Mouse (Mus musculus) limb, embryonic 14.5 days (tissue): Measurements from ENCODE around the gene Cfhr1. TPM values are rescaled to one million over a fixed set of nuclear protein-coding genes. Genes with fewer than 3 reads are reported as not detected.

Source experiments
- ATAC-seq: fragments of 200-750 bp; cut with Nextera tagmentation; 2 replicates; pipeline ENCODE4 v1.8.0; 2017; ENCODE audit warnings: low read depth, moderate number of reproducible peaks, moderate TSS enrichment; ENCODE audit not compliant: low FRiP score
- DNase-seq: peaks from one replicate; pipeline ENCODE4 v3.0.0-alpha.2; 2015; ENCODE audit warnings: low spot score
- H3K27ac ChIP-seq: fragments of 300-500 bp; sonication (generic); replicated peaks from 2 replicates; pipeline ENCODE4 v1.5.1; 2014; ENCODE audit warnings: low read depth, mild to moderate bottlenecking, low read length, moderate library complexity, mixed read lengths
- H3K27me3 ChIP-seq: fragments of 300-500 bp; sonication (generic); 2 replicates; pipeline ENCODE4 v1.6.1; 2014; ENCODE audit warnings: low read length, mixed read lengths; ENCODE audit not compliant: control insufficient read depth, insufficient read depth
- H3K36me3 ChIP-seq: fragments of 300-500 bp; sonication (generic); 2 replicates; pipeline ENCODE4 v1.6.1; 2014; ENCODE audit warnings: mild to moderate bottlenecking, low read length, moderate library complexity, mixed read lengths; ENCODE audit not compliant: control insufficient read depth, insufficient read depth
- H3K4me1 ChIP-seq: fragments of 300-500 bp; sonication (generic); 2 replicates; pipeline ENCODE4 v1.6.1; 2014; ENCODE audit warnings: antibody characterized with exemption, low read length, mixed read lengths; ENCODE audit not compliant: control insufficient read depth, insufficient read depth
- H3K4me2 ChIP-seq: fragments of 300-500 bp; sonication (generic); replicated peaks from 2 replicates; pipeline ENCODE4 v1.6.1; 2014; ENCODE audit warnings: low read depth, mild to moderate bottlenecking, low read length, moderate library complexity; ENCODE audit not compliant: severe bottlenecking
- H3K4me3 ChIP-seq: fragments of 300-500 bp; sonication (generic); replicated peaks from 2 replicates; pipeline ENCODE4 v1.5.1; 2014; ENCODE audit warnings: low read length
- H3K9ac ChIP-seq: fragments of 300-500 bp; sonication (generic); 2 replicates; pipeline ENCODE4 v1.6.1; 2014; ENCODE audit warnings: mild to moderate bottlenecking, low read depth, low read length, moderate library complexity; ENCODE audit not compliant: severe bottlenecking
- H3K9me3 ChIP-seq: fragments of 300-500 bp; sonication (generic); 2 replicates; pipeline ENCODE4 v1.6.1; 2016; ENCODE audit warnings: low read length; ENCODE audit not compliant: control insufficient read depth
- POLR2A ChIP-seq: fragments of 200-500 bp; IDR thresholded peaks from 2 replicates; pipeline ENCODE4 v1.8.0; 2012; ENCODE audit warnings: inconsistent platforms, mild to moderate bottlenecking, moderate library complexity, borderline replicate concordance; ENCODE audit not compliant: insufficient read depth, insufficient read length; ENCODE audit errors: extremely low read depth
- polyA plus RNA-seq, 2 experiments: library from polyadenylated mRNA; depleted of rRNA in 1 of 2; stranded (reverse) in 1 of 2; unstranded in 1 of 2; fragments of >200 nt; fragmentation: Nextera tagmentation in 1 of 2; extraction: Ambion mirVana in 1 of 2; gene quantifications; 2 replicates each; pipeline versions ENCODE4 v1.2.1 to v1.2.3; 2012 to 2014

The Cfhr1 gene
- polyA plus RNA-seq, 2 experiments = not detected

GRCm38 (mm10) chr1:139499751-139500150, 60.3 kb downstream of the Cfhr1 start:
- Histone ChIP-seq H3K4me1 (no peaks in the 10 kb centered on the region), H3K9ac (no peak overlapping the region), H3K27ac (no peak overlapping the region), H3K4me3 (no peak overlapping the region), H3K27me3 (no peaks in the 10 kb centered on the region), H3K4me2 (no peak overlapping the region), H3K9me3 (no peaks in the 10 kb centered on the region), H3K36me3 (0 out of 2 replicates have a peak, but pooled peaks cover 2% of the 10 kb centered on the region)
- TF ChIP-seq POLR2A = no peak
- ATAC-seq (no peak), DNase-seq (no peak)

Other genes starting within 250 kb of the Cfhr1 start
- gene Crb1, start 183.2 kb downstream of the Cfhr1 start, polyA plus RNA-seq (2012; rRNA removed) = 0.04 and 0.05 TPM in 2 replicates
- not detected in 2 replicates for gene Crb1, start 183.2 kb downstream of the Cfhr1 start, polyA plus RNA-seq (2014; fragmentation: Nextera tagmentation; extraction: Ambion mirVana)
- gene Zbtb41, start 138.0 kb downstream of the Cfhr1 start, polyA plus RNA-seq (2012; rRNA removed) = 7.0 and 7.8 TPM in 2 replicates
- gene Zbtb41, start 138.0 kb downstream of the Cfhr1 start, polyA plus RNA-seq (2014; fragmentation: Nextera tagmentation; extraction: Ambion mirVana) = 12.8 and 15.1 TPM in 2 replicates
- gene Aspm, start 105.5 kb downstream of the Cfhr1 start, polyA plus RNA-seq (2012; rRNA removed) = 8.0 and 10.9 TPM in 2 replicates
- 16.3 and 18.2 TPM in 2 replicates for gene Aspm, start 105.5 kb downstream of the Cfhr1 start, polyA plus RNA-seq (2014; fragmentation: Nextera tagmentation; extraction: Ambion mirVana)
- gene F13b, start 58.6 kb downstream of the Cfhr1 start, polyA plus RNA-seq (2012; rRNA removed) = not detected in 2 replicates
- not detected in 2 replicates for gene F13b, start 58.6 kb downstream of the Cfhr1 start, polyA plus RNA-seq (2014; fragmentation: Nextera tagmentation; extraction: Ambion mirVana)
- 0.01 TPM in 1 of 2 replicates, not detected in the other for gene Gm4788, start 221.0 kb upstream of the Cfhr1 start, polyA plus RNA-seq (2012; rRNA removed)
- gene Gm4788, start 221.0 kb upstream of the Cfhr1 start, polyA plus RNA-seq (2014; fragmentation: Nextera tagmentation; extraction: Ambion mirVana) = not detected in 2 replicates